Mouse (Mus musculus): ENCODE results near the gene Sertad3. TPM values are rescaled to one million over a fixed set of nuclear protein-coding genes. Genes with fewer than 3 reads are reported as not detected.

Sertad3 gene
- total RNA-seq, 2 experiments from 2014 or later = 10.6 to 11.5 TPM

Other genes with a start within 250 kb of the Sertad3 start
- gene Itpkc, start 245.1 kb upstream of the Sertad3 start, total RNA-seq (2021) = 10 to 100 TPM; 14.5 to 17.9 TPM
- gene Coq8b, start 240.7 kb upstream of the Sertad3 start, total RNA-seq (2021) = 10 to 100 TPM; 38.2 to 68.0 TPM
- gene Numbl, start 215.3 kb upstream of the Sertad3 start, total RNA-seq (2021) = 1 to 10 TPM; 6.8 to 7.7 TPM
- 10 to 100 TPM; 88.5 to 90.6 TPM for gene Ltbp4, start 136.1 kb upstream of the Sertad3 start, total RNA-seq (2021)
- gene Shkbp1, start 117.7 kb upstream of the Sertad3 start, total RNA-seq (2021) = 10 to 100 TPM; 18.3 to 19.4 TPM
- 1 to 10 TPM in 1 of 2 experiments, not detected in 1; 1.7 TPM for gene Gm20479, start 116.3 kb upstream of the Sertad3 start, total RNA-seq (2021)
- gene Sptbn4, start 26.1 kb upstream of the Sertad3 start, total RNA-seq (2021) = 1 to 10 TPM; 2.9 to 3.1 TPM
- 10 to 100 TPM; 40.1 to 56.1 TPM for gene Blvrb, start 25.8 kb upstream of the Sertad3 start, total RNA-seq (2021)
- gene Sertad1, start 13.1 kb downstream of the Sertad3 start, total RNA-seq (2021) = 10 to 100 TPM; 17.3 to 23.7 TPM
- gene Prx, start 25.6 kb downstream of the Sertad3 start, total RNA-seq (2021) = 1 to 10 TPM; 2.6 to 3.0 TPM
- under 1 TPM; 0.26 to 0.40 TPM for gene Hipk4, start 49.5 kb downstream of the Sertad3 start, total RNA-seq (2021)
- gene Pld3, start 79.5 kb downstream of the Sertad3 start, total RNA-seq (2021) = 100 to 1,000 TPM; 123 to 147 TPM
- 10 to 100 TPM; 13.5 to 18.9 TPM for gene 2310022A10Rik, start 79.5 kb downstream of the Sertad3 start, total RNA-seq (2021)
- 100 to 1,000 TPM; 209 to 250 TPM for gene Akt2, start 117.8 kb downstream of the Sertad3 start, total RNA-seq (2021)
- not detected for gene Ttc9b, start 180.1 kb downstream of the Sertad3 start, total RNA-seq (2021)
- gene Map3k10, start 200.8 kb downstream of the Sertad3 start, total RNA-seq (2021) = 10 to 100 TPM; 30.3 to 33.4 TPM
- gene Zfp607b, start 215.6 kb downstream of the Sertad3 start, total RNA-seq (2021) = 1 to 10 TPM; 1.2 to 2.0 TPM

Measured in adrenal gland, adult 18-20 months (tissue).